Mouse (Mus musculus): ENCODE measurements around the gene Olfr704. TPM values are rescaled to one million over a fixed set of nuclear protein-coding genes. Genes with fewer than 3 reads are reported as not detected.
"Not testable (repeated sequence)": the region's sequence is repeated elsewhere in the genome, so short reads cannot be mapped to it uniquely, and the experiment has no call there.

The Olfr704 gene
- total RNA-seq (2021), result not detected

DNA sequence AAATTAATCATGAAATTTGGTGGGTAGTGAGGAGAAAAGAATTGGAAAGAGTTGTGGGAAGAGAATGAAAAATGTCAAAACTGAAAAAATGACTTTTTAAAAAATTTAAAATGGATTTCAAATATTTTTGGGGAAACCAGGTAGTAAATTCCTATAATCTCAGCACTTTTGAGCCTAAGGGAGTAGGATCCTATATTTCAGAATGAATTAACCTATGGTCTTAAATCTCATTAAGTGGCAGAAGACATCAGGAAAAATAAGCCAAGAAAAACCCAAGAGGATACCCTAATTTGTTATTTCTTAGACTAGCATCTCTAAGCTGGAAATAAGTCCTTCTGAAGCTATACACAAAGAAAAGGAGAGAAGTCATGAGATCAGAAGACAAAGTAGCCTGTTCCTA, at the start of gene Olfr704:
Olfr704 (plus strand) TSS at position 301 of the 400 bp plus-strand sequence.
- intact Hi-C loops (cut with DNase I), result no loop called here
- DNase-seq, result no peak

DNA sequence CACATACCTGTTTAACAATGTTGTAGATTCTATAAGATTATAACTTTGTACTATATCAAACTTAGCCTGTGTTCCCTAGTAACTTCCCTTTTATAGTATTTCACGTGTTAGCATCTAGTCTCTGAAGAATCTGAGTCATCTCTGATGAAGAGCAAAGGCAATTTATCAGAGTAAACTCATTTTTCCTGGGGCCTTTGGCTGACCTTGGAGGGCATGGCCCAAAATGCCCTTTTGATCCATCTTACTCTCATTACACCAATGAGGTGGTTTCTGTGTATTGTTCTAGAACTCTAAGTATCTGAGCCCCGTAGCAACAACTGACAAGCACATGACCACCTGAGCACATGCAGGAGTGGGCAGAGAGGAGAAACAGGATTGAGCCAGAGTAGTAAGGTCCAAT, 49.2 kb upstream of the Olfr704 start, which contains the start of gene Olfr701:
Olfr701 (plus strand) TSS at position 301 of the 400 bp plus-strand sequence.
- no peak for DNase-seq
- intact Hi-C loops (cut with DNase I), result no loop called here

GRCm38 (mm10) chr7:106815775-106816174, 47.2 kb upstream of the Olfr704 start:
- intact Hi-C loops (cut with DNase I), result no loop called here
- peak in 1 of 2 experiments; percentile 9 for DNase-seq

DNA sequence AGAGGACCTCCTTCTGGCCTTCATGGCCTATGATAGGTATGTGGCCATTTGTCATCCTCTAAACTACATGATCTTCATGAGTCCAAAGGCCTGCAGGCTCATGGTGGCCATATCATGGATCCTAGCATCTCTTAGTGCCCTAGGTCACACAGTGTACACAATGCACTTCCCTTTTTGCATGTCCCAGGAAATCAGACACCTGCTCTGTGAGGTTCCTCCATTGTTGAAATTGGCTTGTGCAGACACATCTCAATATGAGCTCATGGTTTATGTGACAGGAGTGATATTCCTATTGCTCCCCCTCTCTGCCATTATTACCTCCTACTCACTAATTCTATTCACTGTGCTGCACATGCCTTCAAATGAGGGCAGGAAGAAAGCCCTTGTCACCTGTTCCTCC, 44.6 kb upstream of the Olfr704 start:
- no peak for DNase-seq
- intact Hi-C loops (cut with DNase I), result no loop called here

DNA sequence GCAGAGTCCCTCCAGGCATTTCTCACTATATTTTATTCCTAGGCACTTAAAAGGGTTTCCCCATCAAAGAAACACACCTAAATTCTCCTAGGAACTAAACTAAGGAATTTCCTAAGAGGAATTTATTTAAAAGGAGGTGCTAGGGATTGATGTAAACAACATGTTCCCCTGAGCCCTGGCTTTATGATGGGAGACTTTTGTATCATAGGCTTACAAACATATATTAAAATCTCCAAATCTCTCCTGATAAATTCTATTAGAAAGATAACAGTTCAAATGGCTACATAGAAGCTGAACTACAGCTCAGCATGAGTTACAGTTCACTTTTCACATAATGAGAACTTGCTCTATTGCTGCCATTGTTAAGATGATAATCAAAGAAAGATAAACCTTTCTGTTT, 29.2 kb upstream of the Olfr704 start, which contains the start of gene Olfr702:
Olfr702 (minus strand) TSS at position 101 of the 400 bp plus-strand sequence.
- no peak for DNase-seq
- intact Hi-C loops (cut with DNase I), result no loop called here

DNA sequence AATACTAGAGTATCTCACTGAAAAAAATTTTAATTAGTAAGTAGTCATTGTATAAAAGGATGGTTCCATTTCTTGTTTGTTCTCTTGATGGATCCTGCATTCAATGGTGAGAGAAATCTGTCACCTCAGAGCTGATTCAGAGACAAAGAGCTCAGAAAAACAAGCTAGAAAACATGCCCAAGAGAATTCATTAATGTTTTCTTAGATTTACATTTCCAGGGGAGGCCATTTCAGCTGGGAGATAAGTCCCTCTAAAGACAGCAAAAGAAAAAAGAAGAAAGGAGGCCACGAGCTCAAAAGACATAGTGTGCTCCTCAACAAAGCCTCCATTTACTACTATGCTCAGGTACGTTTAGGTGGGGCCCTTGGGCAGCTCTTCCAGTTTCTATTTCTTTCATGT, 19.9 kb upstream of the Olfr704 start, which contains the start of gene Olfr703:
Olfr703 (plus strand) TSS at position 301 of the 400 bp plus-strand sequence.
- no peak for DNase-seq
- intact Hi-C loops (cut with DNase I), result no loop called here

DNA sequence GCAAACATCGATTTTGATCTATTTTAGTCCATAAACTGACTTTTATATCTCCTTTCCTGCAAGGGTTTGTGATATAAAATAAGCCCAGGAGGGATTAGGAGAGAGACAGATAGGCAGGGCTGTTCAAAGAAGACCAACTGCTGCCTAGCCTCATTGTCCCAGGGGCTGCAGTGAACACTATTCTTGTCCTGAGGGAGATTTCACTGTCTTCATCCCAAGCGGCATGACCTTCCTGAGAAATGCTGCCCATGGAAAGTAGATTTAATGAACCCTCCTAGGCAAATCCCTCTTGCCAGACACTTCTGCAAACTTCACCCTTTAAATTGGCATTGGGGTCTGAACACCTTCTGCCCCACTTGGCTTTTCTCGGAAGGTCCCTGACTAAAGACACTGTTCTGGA, 13.8 kb downstream of the Olfr704 start, which contains the start of gene Olfr705:
Olfr705 (minus strand) TSS at position 101 of the 400 bp plus-strand sequence.
- intact Hi-C loops (cut with DNase I), result no loop called here
- no peak for DNase-seq

GRCm38 (mm10) chr7:106888062-106888461, 25.1 kb downstream of the Olfr704 start, which contains the start of gene Olfr706:
Gene Olfr706, minus strand, starts transcription at chr7:106888162.
- no peak for DNase-seq
- intact Hi-C loops (cut with DNase I), result no loop called here

DNA sequence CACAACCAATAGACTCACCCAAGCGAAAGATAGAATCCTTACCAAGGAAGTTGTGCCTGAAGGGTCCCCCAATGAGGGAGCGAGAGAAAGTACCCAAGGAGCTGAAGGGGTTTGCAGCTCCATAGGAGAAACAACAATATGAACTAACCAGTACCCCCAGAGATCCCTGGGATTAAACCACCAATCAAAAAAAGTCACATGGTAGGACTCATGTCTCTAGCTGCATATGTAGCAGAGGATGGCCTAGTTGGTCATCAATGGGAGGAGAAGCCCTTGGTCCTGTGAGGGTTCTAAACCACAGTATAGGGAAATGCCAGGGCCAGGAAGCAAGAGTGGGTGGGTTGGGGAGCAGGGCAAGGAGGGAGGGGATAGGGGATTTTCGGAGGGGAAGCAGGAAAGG, 38.2 kb downstream of the Olfr704 start, which contains the start of gene Olfr707:
Olfr707 (minus strand) TSS at position 101 of the 400 bp plus-strand sequence.
- DNase-seq; intact Hi-C loops (cut with DNase I): not testable (repeated sequence)

- intact Hi-C loops (cut with DNase I), result no loop called here
- no peak for DNase-seq
These were observed 44.7 kb downstream of the Olfr704 start, which contains the start of gene Olfr1532-ps1 for GRCm38 (mm10) chr7:106907676-106908075. Gene Olfr1532-ps1, plus strand, starts transcription at chr7:106908001.

Other genes starting within 250 kb of the Olfr704 start
- not detected for gene Olfr693, start 182.6 kb upstream of the Olfr704 start, total RNA-seq (2021)
- not detected for gene Olfr694, start 171.4 kb upstream of the Olfr704 start, total RNA-seq (2021)
- not detected for gene Olfr695, start 146.8 kb upstream of the Olfr704 start, total RNA-seq (2021)
- not detected for gene Olfr697, start 120.7 kb upstream of the Olfr704 start, total RNA-seq (2021)
- gene Olfr698, start 107.8 kb upstream of the Olfr704 start, total RNA-seq (2021), result not detected
- gene Olfr699, start 70.0 kb upstream of the Olfr704 start, total RNA-seq (2021), result not detected
- not detected for gene Olfr700, start 54.4 kb upstream of the Olfr704 start, total RNA-seq (2021)
- not detected for gene Olfr701, start 49.1 kb upstream of the Olfr704 start, total RNA-seq (2021)
- not detected for gene Olfr702, start 29.3 kb upstream of the Olfr704 start, total RNA-seq (2021)
- not detected for gene Olfr703, start 19.8 kb upstream of the Olfr704 start, total RNA-seq (2021)
- not detected for gene Olfr705, start 13.7 kb downstream of the Olfr704 start, total RNA-seq (2021)
- not detected for gene Olfr706, start 25.0 kb downstream of the Olfr704 start, total RNA-seq (2021)
- not detected for gene Olfr707, start 38.1 kb downstream of the Olfr704 start, total RNA-seq (2021)
- gene Olfr1532-ps1, start 44.8 kb downstream of the Olfr704 start, total RNA-seq (2021), result not detected
- not detected for gene Olfr709-ps1, start 69.0 kb downstream of the Olfr704 start, total RNA-seq (2021)
- not detected for gene Olfr710, start 85.1 kb downstream of the Olfr704 start, total RNA-seq (2021)
- gene Olfr6, start 100.8 kb downstream of the Olfr704 start, total RNA-seq (2021), result not detected
- gene Olfr711, start 112.3 kb downstream of the Olfr704 start, total RNA-seq (2021), result not detected
- not detected for gene Olfr2, start 142.9 kb downstream of the Olfr704 start, total RNA-seq (2021)
- not detected for gene Olfr713, start 168.0 kb downstream of the Olfr704 start, total RNA-seq (2021)
- not detected for gene Olfr714, start 207.8 kb downstream of the Olfr704 start, total RNA-seq (2021)
- gene Olfr17, start 230.0 kb downstream of the Olfr704 start, total RNA-seq (2021), result not detected
- not detected for gene Olfr715b, start 247.2 kb downstream of the Olfr704 start, total RNA-seq (2021)

Measured in heart, postnatal 10 days (tissue).